Mouse (Mus musculus): ENCODE results near the gene Lgr4.

GRCm38 (mm10) chr2:109945532-109945931 is 28.1 kb downstream of the Lgr4 start:
- TF ChIP-seq POLR2AphosphoS5 (IDR thresholded peaks at IDR 0.05; ENCODE audit: borderline replicate concordance, low read depth, low read length) (no peak), TAL1 (IDR thresholded peaks at IDR 0.05; ENCODE audit: low read length) (no peak), EP300 (IDR thresholded peaks at IDR 0.05; ENCODE audit: low read depth in 1 of 2, low read length in 2 of 2) (no peak), CTCF (IDR thresholded peaks at IDR 0.05 in 2 of 3, conservative IDR thresholded peaks at IDR 0.05 in 1 of 3; ENCODE audit: control insufficient read depth in 1 of 3, insufficient read depth in 1 of 3, low read depth in 2 of 3, low read length in 3 of 3, poor library complexity in 1 of 3, severe bottlenecking in 1 of 3) (no peak), NRF1 (IDR thresholded peaks at IDR 0.05; ENCODE audit: insufficient read depth, low read depth, low read length, poor library complexity, severe bottlenecking) (no peak), UBTF (IDR thresholded peaks at IDR 0.05; ENCODE audit: borderline replicate concordance, insufficient read depth, low read depth, low read length) (no peak), POLR2A (IDR thresholded peaks at IDR 0.05; ENCODE audit: control insufficient read depth in 1 of 2, insufficient read depth in 1 of 2, low read depth in 1 of 2, low read length in 2 of 2, poor library complexity in 1 of 2) (no peak), ZMIZ1 (IDR thresholded peaks at IDR 0.05; ENCODE audit: low read depth, low read length) (no peak), ZNF384 (IDR thresholded peaks at IDR 0.05; ENCODE audit: low read depth, low read length) (no peak), MAX (IDR thresholded peaks at IDR 0.05; ENCODE audit: low read length) (no peak), MAFK (IDR thresholded peaks at IDR 0.05; ENCODE audit: borderline replicate concordance, low read depth, low read length) (no peak), HCFC1 (IDR thresholded peaks at IDR 0.05; ENCODE audit: low read depth, low read length) (no peak), MXI1 (IDR thresholded peaks at IDR 0.05; ENCODE audit: low read depth, low read length) (no peak)

Data from MEL (cell line).